Mouse (Mus musculus) embryonic facial prominence, embryonic 11.5 days (tissue): ENCODE measurements around the gene Secisbp2. TPM values are rescaled to one million over a fixed set of nuclear protein-coding genes. Genes with fewer than 3 reads are reported as not detected.
"Not testable (repeated sequence)": the region's sequence is repeated elsewhere in the genome, so short reads cannot be mapped to it uniquely, and the experiment has no call there.

Experiments
- ATAC-seq: fragments of 200-750 bp; cut with Nextera tagmentation; replicated peaks from 2 replicates; pipeline ENCODE4 v1.8.0; 2017; ENCODE audit warnings: low read depth; ENCODE audit not compliant: insufficient number of reproducible peaks, low FRiP score, low TSS enrichment
- DNase-seq: peaks from one replicate; pipeline ENCODE4 v3.0.0-alpha.2; 2015; ENCODE audit warnings: low spot score
- H3K27ac ChIP-seq: fragments of 300-500 bp; sonication (generic); replicated peaks from 2 replicates; pipeline ENCODE4 v1.5.1; 2014; ENCODE audit warnings: mild to moderate bottlenecking, low read depth, low read length, control low read depth
- H3K27me3 ChIP-seq: fragments of 300-500 bp; sonication (generic); 2 replicates; pipeline ENCODE4 v1.6.1; 2014; ENCODE audit warnings: mild to moderate bottlenecking, low read length, moderate library complexity, mixed read lengths; ENCODE audit not compliant: control insufficient read depth, insufficient read depth
- H3K36me3 ChIP-seq: fragments of 300-500 bp; sonication (generic); replicated peaks from 2 replicates; pipeline ENCODE4 v1.6.1; 2014; ENCODE audit warnings: low read depth, mild to moderate bottlenecking, low read length, moderate library complexity, mixed read lengths; ENCODE audit not compliant: control insufficient read depth, insufficient read depth
- H3K4me1 ChIP-seq: fragments of 300-500 bp; sonication (generic); 2 replicates; pipeline ENCODE4 v1.6.1; 2014; ENCODE audit warnings: low read length, mixed read lengths; ENCODE audit not compliant: control insufficient read depth, insufficient read depth
- H3K4me2 ChIP-seq: fragments of 300-500 bp; sonication (generic); 2 replicates; pipeline ENCODE4 v1.6.1; 2014; ENCODE audit warnings: low read depth, mild to moderate bottlenecking, control low read depth, low read length, moderate library complexity
- H3K4me3 ChIP-seq: fragments of 300-500 bp; sonication (generic); 2 replicates; pipeline ENCODE4 v1.5.1; 2014; ENCODE audit warnings: low read depth, low read length, control low read depth
- H3K9ac ChIP-seq: fragments of 300-500 bp; sonication (generic); replicated peaks from 2 replicates; pipeline ENCODE4 v1.6.1; 2014; ENCODE audit warnings: mild to moderate bottlenecking, control low read depth, low read length
- H3K9me3 ChIP-seq: fragments of 300-500 bp; sonication (generic); replicated peaks from 2 replicates; pipeline ENCODE4 v1.6.1; 2016; ENCODE audit warnings: mild to moderate bottlenecking, low read length, inconsistent platforms, mixed read lengths; ENCODE audit not compliant: control insufficient read depth
- WGBS: fragments of 180-500 bp; shearing (Covaris S2); extraction: QIAGEN DNeasy Blood & Tissue Kit; methylation state at CpG from one replicate; pipeline ENCODE4 v1.1.7; 2014; 5-methylcytosine and 5-hydroxymethylcytosine counted together
- polyA plus RNA-seq: library from polyadenylated mRNA; unstranded; fragments of >200 nt; fragmentation: Nextera tagmentation; extraction: Ambion mirVana; gene quantifications from 2 replicates; pipeline ENCODE4 v1.2.1, GENCODE M21; 2014

Secisbp2 gene
- polyA plus RNA-seq, 1 experiment from 2014 or later, result 18.6 TPM

DNA sequence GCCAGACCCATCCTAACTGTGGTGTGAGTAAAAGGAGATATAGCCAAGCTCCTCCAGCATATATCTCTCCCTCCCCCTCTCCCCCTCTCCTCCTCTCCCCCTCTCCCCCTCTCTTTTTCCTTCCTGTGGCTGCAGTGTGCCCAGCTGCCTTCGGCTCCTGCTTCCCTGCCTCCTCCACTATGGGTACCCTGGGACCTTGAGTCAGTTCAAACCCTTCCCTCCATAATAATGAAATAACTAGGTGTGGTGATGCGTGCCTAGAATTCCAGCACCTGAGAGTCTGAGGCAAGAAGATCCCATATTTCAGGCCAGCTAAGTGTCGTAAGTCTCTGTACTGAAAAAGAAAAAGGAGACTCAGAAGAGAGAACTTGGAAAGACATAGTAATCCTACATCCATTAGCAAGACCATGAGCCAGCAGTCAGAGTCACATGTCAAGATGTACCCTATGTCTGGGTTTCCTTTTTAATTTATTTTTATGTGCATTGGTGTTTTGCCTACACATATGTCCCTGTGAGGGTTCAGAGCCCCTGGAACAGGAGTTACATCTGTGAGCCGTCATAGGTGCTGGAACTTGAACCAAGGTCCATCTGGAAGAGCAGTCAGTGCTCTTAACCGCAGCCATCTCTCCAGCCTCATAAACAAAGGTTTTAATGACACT lies 18.8 kb upstream of the Secisbp2 start:
- no peaks in the 10 kb centered on the region for H3K9me3 ChIP-seq
- no peak for DNase-seq
- no peak overlapping the region for H3K4me2 ChIP-seq
- WGBS, result 74% methylated on average over 5 of the region's 5 CpGs
- H3K27ac ChIP-seq, result no peak overlapping the region
- no peaks in the 10 kb centered on the region for H3K4me1 ChIP-seq
- H3K9ac ChIP-seq, result no peak overlapping the region
- ATAC-seq, result no peak
- no peak overlapping the region for H3K4me3 ChIP-seq
- no peaks in the 10 kb centered on the region for H3K36me3 ChIP-seq
- no peaks in the 10 kb centered on the region for H3K27me3 ChIP-seq

DNA sequence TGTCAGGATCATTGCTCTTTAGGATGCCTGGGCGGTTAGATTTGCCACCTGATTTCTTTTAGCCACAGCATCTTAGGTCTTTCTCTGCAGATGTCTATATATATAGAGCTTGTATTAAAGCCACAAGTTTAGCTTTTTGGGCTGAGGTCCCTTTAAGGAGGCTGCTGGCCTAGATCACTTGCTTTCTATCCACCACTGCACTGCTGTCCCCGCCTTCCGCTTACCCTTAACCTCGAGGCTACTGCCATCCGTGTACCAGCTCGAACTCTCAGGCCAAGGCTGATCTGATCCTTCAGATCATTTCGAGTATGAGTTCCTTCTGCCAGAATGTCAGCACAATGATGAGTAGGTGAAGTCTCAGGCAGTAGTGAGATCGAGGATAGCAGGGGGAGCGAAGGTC lies 16.1 kb upstream of the Secisbp2 start:
- DNase-seq, H3K4me3 ChIP-seq, H3K27me3 ChIP-seq, H3K36me3 ChIP-seq, ATAC-seq, H3K4me1 ChIP-seq, H3K9me3 ChIP-seq, H3K27ac ChIP-seq, H3K9ac ChIP-seq, H3K4me2 ChIP-seq: not testable (repeated sequence)
- 80% methylated on average over 4 of the region's 9 CpGs for WGBS

DNA sequence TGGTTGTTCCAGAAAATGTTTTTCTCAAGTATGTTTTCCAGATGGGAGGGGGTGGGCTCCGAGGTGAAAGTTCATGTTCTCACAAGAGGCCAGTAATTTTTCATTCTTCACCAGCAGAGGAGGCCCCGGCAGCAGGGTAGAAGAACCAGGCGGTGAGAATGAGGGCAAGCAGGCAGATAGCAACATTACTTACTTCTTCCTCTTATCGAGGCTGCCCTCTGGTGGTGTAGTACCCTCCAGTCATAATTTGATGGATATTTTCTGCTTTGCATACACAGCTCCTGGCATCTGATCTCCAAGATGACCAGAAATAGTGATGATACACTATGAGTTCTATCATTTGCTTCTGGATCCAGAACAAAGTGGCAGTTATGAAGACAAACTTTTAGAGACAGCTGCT lies 12.5 kb upstream of the Secisbp2 start:
- Histone ChIP-seq H3K4me2 (no peak overlapping the region), H3K27me3 (no peaks in the 10 kb centered on the region), H3K27ac (no peak overlapping the region), H3K4me1 (no peaks in the 10 kb centered on the region), H3K4me3 (no peak overlapping the region), H3K36me3 (no peaks in the 10 kb centered on the region), H3K9ac (no peak overlapping the region), H3K9me3 (no peaks in the 10 kb centered on the region)
- 85% methylated on average over 4 of the region's 4 CpGs for WGBS
- DNase-seq (no peak), ATAC-seq (no peak)

DNA sequence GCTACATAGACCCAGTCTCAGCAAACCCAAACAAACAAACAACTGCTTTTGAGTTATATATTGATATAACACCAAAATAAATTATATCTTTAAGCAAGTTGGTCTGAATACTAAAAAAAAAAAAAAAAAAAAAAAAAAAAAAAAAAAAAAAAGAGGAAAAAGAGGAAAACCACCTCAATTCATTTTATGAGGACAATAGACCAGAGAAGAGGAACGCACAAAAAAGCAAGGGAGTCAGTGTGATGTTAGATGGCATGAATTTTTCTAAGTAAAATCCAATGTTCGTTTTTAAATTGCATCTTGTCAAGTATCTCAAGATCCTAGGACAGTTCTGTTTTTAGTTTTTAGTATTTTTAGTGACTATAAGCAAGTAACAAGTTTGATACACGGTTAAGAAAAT lies 10.1 kb upstream of the Secisbp2 start:
- no peak for DNase-seq
- H3K4me3 ChIP-seq, result no peak overlapping the region
- no peaks in the 10 kb centered on the region for H3K9me3 ChIP-seq
- H3K4me1 ChIP-seq, result no peaks in the 10 kb centered on the region
- no peak overlapping the region for H3K4me2 ChIP-seq
- H3K27me3 ChIP-seq, result no peaks in the 10 kb centered on the region
- no peak for ATAC-seq
- H3K27ac ChIP-seq, result no peak overlapping the region
- WGBS, result 87% methylated on average over 3 of the region's 3 CpGs
- no peaks in the 10 kb centered on the region for H3K36me3 ChIP-seq
- H3K9ac ChIP-seq, result no peak overlapping the region

DNA sequence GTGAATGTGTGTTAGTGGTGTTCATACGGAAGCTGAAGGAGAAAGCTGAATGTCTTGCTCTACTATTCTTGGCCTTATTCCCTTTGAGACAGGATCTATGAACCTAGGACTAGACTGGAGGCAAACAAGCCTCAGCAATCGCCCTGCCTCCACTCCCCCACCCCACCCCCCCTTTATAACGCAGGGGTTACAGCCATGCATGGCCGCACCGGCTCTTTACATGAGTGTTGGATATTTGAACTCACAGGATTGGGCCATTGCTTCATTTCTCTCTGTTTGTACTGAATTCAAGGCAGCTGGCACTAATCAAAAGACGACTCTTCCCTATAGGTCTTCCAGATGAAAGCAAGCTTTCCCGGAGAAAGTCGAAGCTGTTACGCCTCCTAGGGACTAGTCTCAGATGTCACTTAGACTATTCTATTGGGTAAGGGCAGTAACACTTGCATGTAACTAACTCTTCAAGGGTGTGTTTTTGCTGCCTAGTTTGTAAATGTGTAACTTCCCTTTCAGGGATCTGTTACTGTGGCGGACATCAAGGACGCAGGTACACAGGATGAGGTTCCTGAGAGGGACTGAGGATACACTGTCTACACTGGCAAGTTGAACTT lies 9.2 kb upstream of the Secisbp2 start:
- Histone ChIP-seq H3K9me3 (no peaks in the 10 kb centered on the region), H3K27me3 (no peaks in the 10 kb centered on the region), H3K36me3 (no peaks in the 10 kb centered on the region), H3K4me3 (no peak overlapping the region), H3K4me2 (no peak overlapping the region), H3K4me1 (peaks cover 4% of the 10 kb centered on the region), H3K9ac (no peak overlapping the region), H3K27ac (no peak overlapping the region)
- DNase-seq (peak; percentile 65), ATAC-seq (no peak)
- 29% methylated on average over 11 of the region's 11 CpGs for WGBS

DNA sequence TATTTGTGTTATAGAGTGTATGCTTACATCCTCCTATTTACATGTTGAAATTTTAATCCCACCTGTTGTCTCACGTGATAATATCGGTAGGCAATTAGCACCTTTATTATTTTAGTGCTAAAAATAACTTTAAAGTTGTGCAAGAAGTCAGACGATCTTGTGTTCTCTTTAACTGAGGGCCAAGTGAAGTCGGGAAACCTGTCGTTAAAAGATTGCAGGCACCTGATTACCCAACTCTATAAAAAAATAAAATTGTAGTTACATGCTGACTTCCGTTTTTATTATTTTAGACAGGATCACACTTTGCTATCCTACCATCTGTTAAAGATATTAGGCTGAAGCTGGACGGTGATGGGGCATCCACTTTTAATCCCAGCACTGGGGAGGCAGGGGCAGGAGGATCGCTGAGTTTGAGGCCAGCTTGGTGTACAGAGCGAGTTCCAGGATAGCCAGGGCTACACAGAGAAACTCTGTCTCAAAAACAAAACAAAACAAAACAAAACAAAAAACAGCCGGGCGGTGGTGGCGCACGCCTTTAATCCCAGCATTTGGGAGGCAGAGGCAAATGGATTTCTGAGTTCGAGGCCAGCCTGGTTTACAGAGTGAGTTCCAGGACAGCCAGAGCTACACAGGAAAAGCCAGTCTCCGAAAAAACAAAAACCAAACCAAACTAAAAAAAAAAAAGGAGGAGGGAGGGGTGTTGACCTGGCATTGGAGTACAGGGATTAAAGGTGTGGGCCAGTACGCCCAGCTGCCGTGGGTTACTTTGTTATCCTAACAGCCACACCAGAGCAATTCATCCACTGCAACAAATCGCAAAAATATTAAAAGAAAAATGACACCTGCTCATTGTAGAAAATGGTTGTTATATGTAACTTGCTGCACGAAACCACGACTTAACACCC lies 7.3 kb upstream of the Secisbp2 start:
- WGBS, result 46% methylated on average over 20 of the region's 20 CpGs

DNA sequence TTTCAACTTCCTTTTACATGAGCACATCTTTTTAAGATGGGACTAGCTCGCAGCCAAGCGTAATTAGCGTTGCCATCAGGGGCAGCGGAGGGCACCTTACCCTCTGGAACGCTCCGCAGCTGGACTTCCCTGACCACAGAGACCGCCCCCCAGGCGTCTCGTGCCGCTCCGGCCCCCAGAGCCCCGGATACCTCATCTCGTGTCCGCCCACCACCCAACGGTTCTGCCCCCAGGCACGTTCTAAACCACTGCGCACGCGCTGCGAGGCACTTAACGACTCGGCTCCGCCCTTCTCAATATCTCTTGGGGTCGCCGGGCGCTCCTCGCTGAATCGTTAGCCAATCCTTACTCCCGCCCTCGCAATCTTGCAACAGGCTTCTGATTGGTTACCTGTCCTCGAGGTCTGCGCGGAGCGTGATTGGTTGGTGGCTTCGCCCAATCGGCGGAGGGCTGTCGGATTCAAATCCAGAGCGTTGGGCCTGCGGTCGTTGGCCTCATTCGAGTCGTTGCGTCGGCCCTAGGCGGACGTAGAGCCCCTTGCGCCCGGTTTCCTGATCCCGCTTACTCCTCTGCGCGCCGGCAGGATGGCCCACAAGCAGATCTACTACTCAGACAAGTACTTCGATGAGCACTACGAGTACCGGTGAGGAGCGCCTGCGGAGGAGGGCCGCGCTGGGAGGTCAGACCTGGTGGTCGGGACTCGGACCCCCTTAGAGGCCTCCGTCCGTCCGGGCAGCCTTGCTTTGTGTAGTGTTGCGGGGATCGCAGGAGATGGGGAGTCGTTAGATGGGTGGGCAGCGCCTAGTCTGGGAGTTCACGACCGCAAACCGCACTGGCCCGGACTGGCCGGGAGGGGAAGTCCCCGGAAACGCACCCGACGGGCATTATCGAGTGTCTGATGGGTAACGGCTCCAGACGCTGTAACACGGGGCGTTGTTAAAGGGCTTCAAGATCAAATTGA lies 6.4 kb upstream of the Secisbp2 start, which contains the start of gene Cks2:
Gene Cks2 (plus strand): TSS at position 404 of the 961 bp plus-strand sequence.
- no peaks in the 10 kb centered on the region for H3K27me3 ChIP-seq
- H3K4me2 ChIP-seq, result peak within 1 kb of the TSS; percentile 62
- DNase-seq (peak; percentile 100), ATAC-seq (peak; percentile 96)
- H3K4me1 ChIP-seq, result peaks cover 4% of the 10 kb centered on the region
- peak within 1 kb of the TSS; percentile 88 for H3K4me3 ChIP-seq
- H3K9ac ChIP-seq, result peak within 1 kb of the TSS; percentile 95
- WGBS, result under 1% methylated on average over 83 of the region's 83 CpGs
- no peaks in the 10 kb centered on the region for H3K36me3 ChIP-seq
- H3K27ac ChIP-seq, result peak within 1 kb of the TSS; percentile 79
- no peaks in the 10 kb centered on the region for H3K9me3 ChIP-seq

More for the DNA sequence above, 7.3 kb upstream of the Secisbp2 start:
- peak overlapping the region; percentile 48 for H3K4me2 ChIP-seq
- ATAC-seq, result no peak
- no peak for DNase-seq
- no peak overlapping the region for H3K27ac ChIP-seq
- no peaks in the 10 kb centered on the region for H3K36me3 ChIP-seq
- H3K9ac ChIP-seq, result peak overlapping the region; percentile 69
- H3K27me3 ChIP-seq, result no peaks in the 10 kb centered on the region
- H3K9me3 ChIP-seq, result no peaks in the 10 kb centered on the region
- H3K4me3 ChIP-seq, result peak overlapping the region; percentile 88
- peaks cover 4% of the 10 kb centered on the region for H3K4me1 ChIP-seq
